Mouse (Mus musculus) gonadal fat pad, adult 2 months (tissue): ENCODE data around the gene Olfr1383. TPM values are rescaled to one million over a fixed set of nuclear protein-coding genes. Genes with fewer than 3 reads are reported as not detected.
"Not testable (repeated sequence)": the region's sequence is repeated elsewhere in the genome, so short reads cannot be mapped to it uniquely, and the experiment has no call there.

Experiments
- DNase-seq: peaks from one replicate; pipeline ENCODE4 v3.0.0-alpha.2; 2012; ENCODE audit warnings: low read depth
- polyA plus RNA-seq: library from polyadenylated mRNA; depleted of rRNA; stranded (reverse); fragments of >200 nt; gene quantifications from 2 replicates; pipeline ENCODE4 v1.2.3, GENCODE M21; 2012; rRNA removed

Gene Olfr1383
- not detected in 2 replicates for polyA plus RNA-seq

DNA sequence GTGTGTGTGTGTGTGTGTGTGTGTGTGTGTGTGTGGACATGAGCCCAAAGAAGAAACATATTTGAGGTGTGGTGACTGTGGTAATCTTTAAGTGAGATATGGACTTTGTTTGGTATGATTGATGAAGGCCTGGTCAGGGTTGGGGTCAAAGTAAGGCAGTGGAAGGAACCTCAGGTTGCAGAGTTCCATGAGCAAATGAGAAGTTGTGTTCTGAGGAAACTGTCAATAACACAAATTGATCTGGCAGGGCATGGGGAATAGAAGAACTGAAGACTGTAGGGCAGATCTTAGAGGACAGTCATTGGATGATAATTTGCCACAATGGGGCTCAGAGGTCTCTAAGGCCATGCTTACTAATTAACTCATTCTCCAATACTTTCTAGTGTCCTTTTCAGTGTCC, at the start of gene Olfr1383:
TSS of gene Olfr1383 (plus strand) at position 301 of the 400 bp plus-strand sequence.
- DNase-seq = no peak

DNA sequence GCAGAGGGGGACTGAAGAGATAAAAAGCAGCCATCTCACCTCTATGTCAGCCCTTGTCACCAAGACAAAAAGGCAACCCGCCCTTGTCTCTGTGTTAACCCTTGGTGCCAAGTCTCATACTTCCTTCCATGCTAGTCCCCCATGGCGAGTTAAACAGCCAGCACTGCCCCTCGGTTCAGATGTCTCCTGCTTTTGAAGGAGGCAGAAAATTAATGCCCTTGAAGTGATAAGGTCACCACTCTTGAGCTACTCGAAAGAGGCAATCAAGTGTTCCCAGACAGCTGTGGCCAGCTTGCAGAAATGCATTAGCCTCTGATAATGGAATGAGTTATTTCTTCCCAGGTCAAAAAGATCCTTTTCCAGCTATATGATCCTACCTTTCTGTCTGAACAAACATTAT, 33.5 kb upstream of the Olfr1383 start:
- no peak for DNase-seq

GRCm38 (mm10) chr11:49488770-49489169, 30.7 kb upstream of the Olfr1383 start, which contains the start of gene Olfr1385:
TSS of gene Olfr1385 (plus strand) at chr11:49489070.
- not testable (repeated sequence) for DNase-seq

DNA sequence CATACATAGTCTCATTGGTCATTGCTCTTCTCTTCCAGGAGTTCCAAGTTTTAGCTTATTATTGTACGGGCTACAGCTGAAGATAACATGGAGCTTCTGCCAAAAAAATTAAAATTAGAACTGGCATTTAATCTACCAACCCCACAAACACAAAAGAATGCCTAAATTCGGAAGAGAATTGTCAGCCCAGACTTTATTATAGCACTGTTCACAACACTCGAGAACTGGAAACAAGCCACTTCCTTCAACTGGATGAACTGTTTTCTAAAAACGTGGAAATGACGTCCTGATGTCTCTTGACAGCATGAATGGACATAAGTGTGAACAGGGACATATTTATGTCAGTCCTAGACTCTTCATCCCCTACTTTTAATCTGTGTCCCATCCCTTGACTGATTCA, 1.4 kb upstream of the Olfr1383 start:
- DNase-seq = no peak

- no peak for DNase-seq
Observed at GRCm38 (mm10) chr11:49527947-49528346, 8.5 kb downstream of the Olfr1383 start, which contains the start of gene Olfr1382. TSS of gene Olfr1382 (plus strand) at chr11:49528247.

DNA sequence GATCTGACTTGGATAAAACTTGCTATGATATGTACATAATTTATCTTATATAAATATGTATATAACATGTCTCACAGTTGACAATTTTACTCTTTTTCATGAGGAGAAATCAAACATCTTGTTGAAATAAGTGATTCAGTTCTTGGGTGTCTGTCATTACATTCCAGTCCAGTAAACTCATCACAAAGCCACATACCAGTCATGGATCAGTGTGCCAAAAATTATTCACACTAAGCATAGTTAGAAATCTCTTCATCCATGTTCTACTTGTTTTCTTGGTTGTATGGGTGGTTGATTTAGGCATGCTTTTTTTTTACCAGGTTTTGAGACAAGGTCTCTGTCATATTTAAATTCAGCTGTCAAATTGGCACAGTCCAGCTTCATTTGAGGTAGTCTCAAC, 13.3 kb downstream of the Olfr1383 start:
- DNase-seq = no peak

DNA sequence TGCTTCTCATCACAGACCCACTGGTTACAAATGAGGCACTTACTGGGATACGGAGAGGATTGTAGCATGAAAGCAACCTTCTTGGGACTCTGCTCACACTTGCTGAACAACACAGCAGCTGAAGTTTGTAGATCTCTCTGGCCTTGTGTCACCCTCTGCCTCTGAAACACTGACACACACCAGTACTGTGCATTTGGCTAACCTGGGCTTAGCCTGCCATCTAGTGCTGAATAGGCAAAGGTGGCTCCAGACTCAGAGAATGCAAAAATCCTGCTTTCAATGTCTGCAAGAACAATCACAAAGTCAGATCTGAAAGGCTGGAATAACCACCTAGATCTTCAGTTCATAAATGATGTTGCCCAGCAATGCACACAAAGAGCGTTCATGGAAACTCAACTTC, 17.2 kb downstream of the Olfr1383 start:
- DNase-seq = not testable (repeated sequence)

- not testable (repeated sequence) for DNase-seq
Observed at GRCm38 (mm10) chr11:49543149-49543548, 23.7 kb downstream of the Olfr1383 start, which contains the start of gene Olfr1381. TSS of gene Olfr1381 (plus strand) at chr11:49543449.

DNA sequence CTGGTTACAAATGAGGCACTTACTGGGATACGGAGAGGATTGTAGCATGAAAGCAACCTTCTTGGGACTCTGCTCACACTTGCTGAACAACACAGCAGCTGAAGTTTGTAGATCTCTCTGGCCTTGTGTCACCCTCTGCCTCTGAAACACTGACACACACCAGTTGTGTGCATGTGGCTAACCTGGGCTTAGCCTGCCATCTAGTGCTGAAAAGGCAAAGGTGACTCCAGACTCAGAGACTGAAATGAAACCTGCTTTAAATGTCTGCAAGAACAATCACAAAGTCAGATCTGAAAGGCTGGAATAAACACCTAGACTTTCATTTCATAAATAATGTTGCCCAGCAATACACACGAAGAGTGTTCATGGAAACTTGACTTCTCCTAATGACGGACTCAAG, 34.6 kb downstream of the Olfr1383 start:
- DNase-seq = not testable (repeated sequence)

DNA sequence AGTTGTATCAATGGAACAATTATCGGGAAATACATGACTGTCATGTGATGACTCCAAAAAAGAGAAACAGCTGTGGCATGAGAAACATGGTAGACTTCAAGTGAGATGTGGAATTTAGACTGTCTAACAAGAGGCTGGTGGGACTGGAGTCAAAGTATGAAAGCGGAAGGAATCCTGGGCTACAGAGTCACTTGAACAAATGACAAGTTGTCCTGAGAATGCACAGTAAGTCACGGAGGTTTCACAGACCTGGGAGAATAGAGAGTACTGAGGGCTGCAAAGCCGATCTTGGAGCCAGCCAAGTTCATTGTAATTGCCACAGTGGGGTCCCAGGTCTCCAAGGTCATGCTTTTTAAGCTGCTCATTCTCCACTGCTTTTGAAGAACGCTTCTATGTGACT, 37.1 kb downstream of the Olfr1383 start, which contains the start of gene Olfr1380:
TSS of gene Olfr1380 (plus strand) at position 301 of the 400 bp plus-strand sequence.
- not testable (repeated sequence) for DNase-seq

DNA sequence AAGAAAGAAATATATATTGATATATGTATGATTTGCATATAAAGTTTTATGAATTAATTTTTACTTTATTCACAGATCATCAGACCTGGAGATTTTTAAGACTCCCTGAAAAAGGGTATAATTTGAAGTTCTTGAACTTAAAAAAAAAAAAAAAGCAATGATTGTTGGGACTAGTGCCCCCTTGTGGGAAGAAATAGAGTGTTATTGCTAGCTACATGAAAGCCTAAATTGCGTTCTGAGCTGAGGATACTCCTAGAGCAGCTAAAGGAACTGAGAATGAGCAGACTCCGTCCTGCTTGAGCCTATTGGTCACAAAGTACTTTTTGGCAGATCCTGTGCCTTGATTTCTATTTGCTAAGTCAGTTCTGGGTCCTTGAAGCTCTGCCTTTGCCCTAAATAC, 55.6 kb downstream of the Olfr1383 start:
- DNase-seq = not testable (repeated sequence)

Other genes with a start within 250 kb of the Olfr1383 start
- 0.09 and 0.11 TPM in 2 replicates for gene Olfr1393, start 241.3 kb upstream of the Olfr1383 start, polyA plus RNA-seq
- gene Olfr1392, start 234.4 kb upstream of the Olfr1383 start, polyA plus RNA-seq = 0.04 and 0.05 TPM in 2 replicates
- gene Olfr10, start 214.9 kb upstream of the Olfr1383 start, polyA plus RNA-seq = not detected in 2 replicates
- not detected in 2 replicates for gene Olfr1391, start 196.9 kb upstream of the Olfr1383 start, polyA plus RNA-seq
- gene Olfr1390, start 184.5 kb upstream of the Olfr1383 start, polyA plus RNA-seq = not detected in 2 replicates
- gene Olfr1389, start 96.6 kb upstream of the Olfr1383 start, polyA plus RNA-seq = not detected in 2 replicates
- 0.63 and 1.9 TPM in 2 replicates for gene Olfr1388, start 83.0 kb upstream of the Olfr1383 start, polyA plus RNA-seq
- not detected in 2 replicates for gene Olfr1387, start 64.3 kb upstream of the Olfr1383 start, polyA plus RNA-seq
- not detected in 2 replicates for gene Olfr1386, start 54.6 kb upstream of the Olfr1383 start, polyA plus RNA-seq
- not detected in 2 replicates for gene Olfr1385, start 30.6 kb upstream of the Olfr1383 start, polyA plus RNA-seq
- not detected in 2 replicates for gene Olfr1384, start 12.9 kb upstream of the Olfr1383 start, polyA plus RNA-seq
- not detected in 2 replicates for gene Olfr1382, start 8.6 kb downstream of the Olfr1383 start, polyA plus RNA-seq
- gene Olfr1381, start 23.8 kb downstream of the Olfr1383 start, polyA plus RNA-seq = not detected in 2 replicates
- gene Olfr1380, start 37.2 kb downstream of the Olfr1383 start, polyA plus RNA-seq = not detected in 2 replicates
- gene Flt4, start 89.6 kb downstream of the Olfr1383 start, polyA plus RNA-seq = 8.8 and 9.2 TPM in 2 replicates
- gene Scgb3a1, start 144.0 kb downstream of the Olfr1383 start, polyA plus RNA-seq = not detected in 2 replicates
- 13.6 and 17.0 TPM in 2 replicates for gene Cnot6, start 193.1 kb downstream of the Olfr1383 start, polyA plus RNA-seq